Mouse (Mus musculus): ENCODE results near the gene Map3k13. TPM values are rescaled to one million over a fixed set of nuclear protein-coding genes. Genes with fewer than 3 reads are reported as not detected.

Map3k13 gene
- polyA plus RNA-seq, 1 experiment from 2014 or later: 5.8 TPM

DNA sequence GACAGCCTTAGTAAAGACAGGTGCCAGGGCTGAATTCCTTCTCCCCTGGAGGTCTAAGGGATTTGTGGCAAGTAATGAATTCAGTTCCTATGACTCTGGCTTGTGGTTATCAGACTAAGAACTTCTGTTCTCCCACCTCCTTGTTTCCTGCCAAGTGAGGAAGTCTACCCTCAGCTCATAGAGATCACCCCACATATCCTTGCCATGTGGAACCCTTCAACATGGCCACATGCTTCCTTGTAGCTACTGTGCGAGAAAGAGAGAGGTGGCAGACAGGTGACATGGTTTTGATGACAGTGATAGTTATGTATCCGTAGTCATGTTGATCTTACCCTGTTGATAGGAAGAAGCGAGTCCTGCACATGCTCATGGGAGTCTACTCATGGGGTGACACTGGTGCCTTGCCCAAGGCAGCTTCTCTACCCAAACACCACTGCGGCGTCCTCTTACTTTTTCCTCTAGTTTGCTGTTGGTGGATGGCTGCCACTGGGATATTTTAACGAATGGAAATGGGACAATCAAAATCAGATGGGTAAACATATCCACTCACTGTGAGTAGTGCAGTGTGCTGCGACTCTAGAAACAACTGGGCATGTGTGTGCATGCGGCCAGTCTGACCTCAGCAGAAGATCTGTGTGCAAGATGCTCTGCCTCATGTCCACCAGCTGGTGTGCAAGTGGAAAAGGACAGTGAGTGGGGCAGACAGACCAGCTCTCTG is 40.9 kb downstream of the Map3k13 start:
- ATAC-seq (replicated peaks): no peak
- Histone ChIP-seq H3K27me3 (no peaks in the 10 kb centered on the region), H3K27ac (replicated peaks) (no peak overlapping the region), H3K9me3 (no peaks in the 10 kb centered on the region), H3K4me3 (no peak overlapping the region), H3K9ac (replicated peaks) (no peak overlapping the region), H3K4me2 (replicated peaks) (no peak overlapping the region), H3K36me3 (no peaks in the 10 kb centered on the region), H3K4me1 (no peaks in the 10 kb centered on the region)
- WGBS: 85% methylated on average over 8 of the region's 8 CpGs

DNA sequence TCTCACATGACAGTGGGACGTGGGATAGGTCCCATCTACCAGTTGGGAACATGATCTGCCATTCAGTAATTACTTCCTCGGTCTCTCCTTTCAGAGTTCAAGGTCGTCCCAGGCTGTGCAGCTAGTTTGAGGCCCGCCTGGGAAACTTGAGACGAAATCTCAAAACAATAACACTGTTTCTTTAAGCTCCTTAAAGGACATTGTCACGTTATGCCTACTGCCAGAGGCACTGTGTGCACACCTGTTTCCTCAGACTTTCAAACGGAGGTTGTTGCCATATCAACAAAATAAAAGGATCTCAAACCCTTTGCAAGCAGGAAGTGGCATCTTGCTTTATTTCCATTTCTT is 41.4 kb downstream of the Map3k13 start:
- WGBS: 42% methylated on average over 7 of the region's 7 CpGs

DNA sequence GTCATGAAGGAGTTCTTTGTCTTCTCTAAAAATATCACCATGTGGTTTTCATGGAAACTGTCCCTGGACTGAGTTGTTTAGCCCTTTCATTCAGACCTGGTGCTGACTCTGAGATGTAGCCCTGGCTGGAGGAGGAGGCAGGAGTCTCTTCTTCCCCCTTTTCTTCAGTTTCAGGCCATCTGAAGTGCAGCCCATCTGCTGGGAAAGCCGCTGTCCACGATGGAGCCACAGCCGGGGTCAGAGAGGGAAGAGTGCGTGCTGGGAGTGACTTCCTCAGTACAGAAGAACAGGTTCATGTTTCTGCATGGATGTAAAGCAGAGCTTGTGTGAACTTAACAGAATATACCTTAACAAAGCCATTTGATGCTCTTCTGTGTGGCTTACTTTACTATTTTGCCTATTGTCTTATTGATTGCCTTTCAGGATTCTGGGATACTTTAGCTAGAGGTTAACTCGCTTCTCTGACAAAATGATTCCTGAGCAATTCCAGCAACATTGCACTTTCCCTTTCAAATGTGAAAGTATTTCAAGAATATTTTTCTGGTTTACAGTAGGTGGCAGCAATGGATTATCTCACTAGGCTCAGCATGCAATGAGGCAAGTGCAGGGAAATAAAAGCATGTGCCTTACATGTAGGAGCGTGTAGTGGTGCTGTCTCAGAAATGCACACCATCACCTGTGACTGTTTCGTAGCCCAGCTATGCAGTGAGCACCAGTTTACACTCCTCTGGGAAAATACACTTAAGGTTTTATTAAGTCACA is 42.3 kb downstream of the Map3k13 start:
- Histone ChIP-seq H3K4me3 (no peak overlapping the region), H3K4me1 (no peaks in the 10 kb centered on the region), H3K4me2 (replicated peaks) (no peak overlapping the region), H3K27me3 (no peaks in the 10 kb centered on the region), H3K9me3 (no peaks in the 10 kb centered on the region), H3K27ac (replicated peaks) (no peak overlapping the region), H3K9ac (replicated peaks) (no peak overlapping the region; the same call in 1 of the 2 replicates), H3K36me3 (no peaks in the 10 kb centered on the region)
- ATAC-seq (replicated peaks): peak; percentile 88
- 63% methylated on average over 7 of the region's 7 CpGs for WGBS

More for the DNA sequence above, 41.4 kb downstream of the Map3k13 start:
- H3K27ac ChIP-seq (replicated peaks): no peak overlapping the region
- ATAC-seq (replicated peaks): no peak
- H3K4me1 ChIP-seq: no peaks in the 10 kb centered on the region
- no peak overlapping the region for H3K4me2 ChIP-seq (replicated peaks)
- no peaks in the 10 kb centered on the region for H3K9me3 ChIP-seq
- no peak overlapping the region for H3K4me3 ChIP-seq
- no peaks in the 10 kb centered on the region for H3K36me3 ChIP-seq
- H3K9ac ChIP-seq (replicated peaks): no peak overlapping the region
- no peaks in the 10 kb centered on the region for H3K27me3 ChIP-seq

DNA sequence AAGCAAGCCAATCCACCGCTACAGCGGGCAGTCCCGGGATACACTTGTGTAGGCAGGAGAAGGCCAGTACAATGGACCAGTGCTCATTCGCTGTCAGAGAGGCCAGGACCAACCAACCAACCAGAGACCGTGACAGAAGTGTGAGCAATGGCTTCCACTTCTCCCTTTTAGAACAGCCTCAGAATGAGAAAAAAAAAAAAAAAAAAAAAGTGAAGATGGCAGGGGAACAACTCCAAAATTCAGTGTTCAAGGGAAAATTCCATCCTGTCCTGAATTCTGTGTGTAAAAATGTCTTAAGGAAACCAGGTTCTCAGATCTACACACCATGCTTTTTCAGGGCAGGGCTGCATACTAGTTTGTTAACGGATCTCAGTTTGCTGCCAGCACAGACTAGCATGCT is 43.5 kb downstream of the Map3k13 start:
- no peaks in the 10 kb centered on the region for H3K9me3 ChIP-seq
- no peak overlapping the region for H3K27ac ChIP-seq (replicated peaks)
- H3K4me3 ChIP-seq: no peak overlapping the region
- H3K27me3 ChIP-seq: no peaks in the 10 kb centered on the region
- no peaks in the 10 kb centered on the region for H3K4me1 ChIP-seq
- H3K4me2 ChIP-seq (replicated peaks): no peak overlapping the region
- no peaks in the 10 kb centered on the region for H3K36me3 ChIP-seq
- ATAC-seq (replicated peaks): no peak
- H3K9ac ChIP-seq (replicated peaks): no peak overlapping the region
- WGBS: 77% methylated on average over 6 of the region's 6 CpGs

DNA sequence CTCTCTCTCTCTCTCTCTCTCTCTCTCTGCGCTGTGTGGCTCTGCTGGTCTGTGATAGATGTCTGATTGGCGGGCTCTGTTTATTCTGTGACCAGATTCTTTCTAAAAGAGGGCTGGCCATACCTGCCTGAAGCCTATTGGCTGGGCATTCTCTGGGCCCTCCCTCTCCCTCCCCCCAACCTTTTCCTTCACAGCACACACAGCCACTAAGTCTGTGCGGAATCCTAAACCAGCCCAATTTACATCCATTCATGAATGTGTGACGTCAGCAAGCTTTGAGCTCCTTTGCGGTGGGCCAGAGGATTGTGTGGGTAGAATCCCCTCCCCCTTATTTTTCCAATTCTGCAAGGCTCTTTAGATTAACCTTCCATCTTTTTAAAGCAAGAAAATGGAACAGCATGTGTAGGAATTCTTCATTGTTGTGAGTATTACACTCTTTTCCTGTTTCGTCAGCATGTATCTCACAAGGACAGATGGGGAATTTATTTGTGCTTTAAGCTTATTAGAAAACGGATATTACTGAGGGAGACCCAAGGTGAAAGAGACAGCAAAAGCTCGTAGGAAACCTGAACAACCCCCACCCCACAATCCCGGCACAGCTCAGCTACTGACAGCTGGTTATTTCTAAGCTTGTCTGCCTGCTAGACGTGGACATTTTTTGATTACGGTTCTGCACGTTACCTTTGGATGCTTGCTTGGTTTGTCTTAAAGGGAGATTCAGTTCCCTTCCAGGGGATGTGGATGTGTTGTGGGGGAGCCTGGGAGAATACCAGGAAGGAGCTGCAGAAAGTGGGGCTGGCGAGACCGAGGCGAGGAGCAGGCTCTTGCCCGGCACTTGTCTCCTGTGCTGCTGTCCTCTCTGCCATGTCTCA is 51.9 kb downstream of the Map3k13 start:
- no peaks in the 10 kb centered on the region for H3K27me3 ChIP-seq
- H3K4me2 ChIP-seq (replicated peaks): peak overlapping the region; percentile 65
- peak overlapping the region; percentile 86 for H3K27ac ChIP-seq (replicated peaks)
- peak overlapping the region; percentile 65 for H3K9ac ChIP-seq (replicated peaks)
- ATAC-seq (replicated peaks): peak; percentile 100
- H3K4me1 ChIP-seq: peaks cover 15% of the 10 kb centered on the region
- H3K4me3 ChIP-seq: peak overlapping the region; percentile 55
- H3K9me3 ChIP-seq: no peaks in the 10 kb centered on the region
- no peaks in the 10 kb centered on the region for H3K36me3 ChIP-seq
- WGBS: under 1% methylated on average over 16 of the region's 16 CpGs

DNA sequence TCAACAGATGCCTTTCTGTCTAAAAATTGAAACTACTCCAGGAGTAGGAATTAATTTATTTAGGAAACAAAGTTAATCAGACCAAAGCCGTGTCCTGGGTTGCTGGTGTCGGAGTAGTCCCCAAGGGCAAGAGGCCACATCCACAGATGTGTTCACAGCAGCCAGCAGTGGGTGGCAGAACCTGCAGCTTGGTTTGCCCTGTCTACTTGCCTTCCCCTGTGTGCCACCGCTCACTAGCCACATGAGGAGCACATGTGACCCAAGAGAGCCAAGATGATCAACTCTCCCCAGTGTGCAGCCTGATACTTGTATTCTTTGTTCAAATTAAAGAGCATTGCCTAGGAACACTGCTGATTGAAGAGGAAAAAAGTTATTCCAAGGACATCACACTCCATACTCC is 54.3 kb downstream of the Map3k13 start:
- H3K9ac ChIP-seq (replicated peaks): no peak overlapping the region
- WGBS: 80% methylated on average over 3 of the region's 3 CpGs
- H3K4me1 ChIP-seq: peaks cover 27% of the 10 kb centered on the region
- H3K4me2 ChIP-seq (replicated peaks): no peak overlapping the region
- H3K36me3 ChIP-seq: no peaks in the 10 kb centered on the region
- ATAC-seq (replicated peaks): no peak
- no peaks in the 10 kb centered on the region for H3K9me3 ChIP-seq
- no peak overlapping the region for H3K27ac ChIP-seq (replicated peaks)
- no peak overlapping the region for H3K4me3 ChIP-seq
- no peaks in the 10 kb centered on the region for H3K27me3 ChIP-seq

DNA sequence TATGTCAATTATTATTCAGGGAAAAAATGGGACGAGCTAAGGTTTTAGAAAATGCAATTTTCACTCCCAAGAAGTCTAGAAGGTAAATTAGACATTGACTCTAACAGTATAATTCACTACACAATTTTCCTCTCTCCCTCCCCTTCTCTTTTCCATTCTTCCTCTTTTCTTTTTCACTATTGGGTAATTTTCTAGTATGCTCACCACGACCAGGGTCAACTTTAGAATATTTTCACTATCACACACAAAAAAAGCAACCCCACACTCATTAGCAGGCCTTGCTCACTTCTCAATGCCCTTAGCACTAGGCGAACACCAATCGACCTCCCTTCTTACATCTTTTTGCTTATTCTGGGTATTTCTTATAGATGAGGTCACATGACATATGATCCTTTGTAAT is 54.7 kb downstream of the Map3k13 start:
- Histone ChIP-seq H3K4me2 (replicated peaks) (no peak overlapping the region), H3K27ac (replicated peaks) (no peak overlapping the region), H3K36me3 (no peaks in the 10 kb centered on the region), H3K4me3 (no peak overlapping the region), H3K9ac (replicated peaks) (no peak overlapping the region), H3K27me3 (no peaks in the 10 kb centered on the region), H3K4me1 (peaks cover 31% of the 10 kb centered on the region), H3K9me3 (no peaks in the 10 kb centered on the region)
- no peak for ATAC-seq (replicated peaks)
- 87% methylated on average over 4 of the region's 4 CpGs for WGBS

DNA sequence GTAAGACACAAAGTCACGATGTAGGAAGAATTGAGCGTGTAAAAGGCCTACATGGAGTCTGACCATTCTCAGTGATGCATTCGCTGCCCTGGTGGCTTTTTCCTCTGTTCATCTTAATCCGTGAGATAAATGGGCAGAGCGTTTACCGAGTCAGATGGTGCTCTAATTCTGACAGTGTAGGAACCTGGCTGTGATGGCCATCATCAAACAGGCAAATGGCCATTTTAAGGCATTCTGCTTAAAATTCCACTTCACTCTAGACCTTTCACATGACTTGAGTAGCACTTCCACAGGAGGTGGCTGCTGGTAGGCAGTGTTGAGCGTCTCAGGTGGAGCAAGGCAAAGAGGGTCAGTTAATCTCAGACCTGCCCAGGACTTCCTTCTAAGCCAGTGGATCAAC is 58.2 kb downstream of the Map3k13 start:
- Histone ChIP-seq H3K4me3 (no peak overlapping the region), H3K4me1 (peaks cover 52% of the 10 kb centered on the region), H3K36me3 (no peaks in the 10 kb centered on the region), H3K27me3 (no peaks in the 10 kb centered on the region), H3K4me2 (replicated peaks) (no peak overlapping the region), H3K27ac (replicated peaks) (0 out of 2 replicates have a peak overlapping the region, but pooled peaks have one; percentile 84), H3K9ac (replicated peaks) (no peak overlapping the region), H3K9me3 (no peaks in the 10 kb centered on the region)
- ATAC-seq (replicated peaks): no peak
- 87% methylated on average over 7 of the region's 7 CpGs for WGBS

DNA sequence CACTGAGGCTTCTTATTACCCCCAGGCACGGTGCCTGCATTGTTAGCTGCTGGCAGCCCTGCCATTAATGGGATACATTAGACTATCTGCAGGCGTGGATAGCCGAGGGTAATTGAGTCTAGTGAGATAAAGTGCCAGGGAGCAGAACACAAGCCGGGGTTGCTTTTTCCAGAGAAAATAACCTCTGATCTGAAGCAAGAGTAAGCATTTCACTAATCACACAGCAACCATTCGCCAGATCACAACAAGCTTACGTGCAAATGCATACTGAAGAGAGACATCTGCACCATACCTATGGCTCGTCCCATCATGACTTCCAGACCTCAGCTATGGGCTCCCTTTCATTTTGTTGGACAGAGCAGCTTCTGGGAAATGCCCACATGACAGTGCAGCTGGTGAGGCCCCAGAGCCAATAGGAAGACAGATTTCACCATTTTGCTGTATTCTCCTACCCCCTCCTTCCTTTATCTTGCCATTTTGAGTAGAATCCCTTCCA is 59.3 kb downstream of the Map3k13 start:
- H3K4me2 ChIP-seq (replicated peaks): no peak overlapping the region
- no peaks in the 10 kb centered on the region for H3K36me3 ChIP-seq
- no peaks in the 10 kb centered on the region for H3K9me3 ChIP-seq
- no peak overlapping the region for H3K9ac ChIP-seq (replicated peaks)
- peak; percentile 62 for ATAC-seq (replicated peaks)
- H3K27me3 ChIP-seq: no peaks in the 10 kb centered on the region
- H3K4me3 ChIP-seq: no peak overlapping the region
- peak overlapping the region; percentile 84 for H3K27ac ChIP-seq (replicated peaks)
- WGBS: 41% methylated on average over 7 of the region's 7 CpGs
- peaks cover 53% of the 10 kb centered on the region for H3K4me1 ChIP-seq

DNA sequence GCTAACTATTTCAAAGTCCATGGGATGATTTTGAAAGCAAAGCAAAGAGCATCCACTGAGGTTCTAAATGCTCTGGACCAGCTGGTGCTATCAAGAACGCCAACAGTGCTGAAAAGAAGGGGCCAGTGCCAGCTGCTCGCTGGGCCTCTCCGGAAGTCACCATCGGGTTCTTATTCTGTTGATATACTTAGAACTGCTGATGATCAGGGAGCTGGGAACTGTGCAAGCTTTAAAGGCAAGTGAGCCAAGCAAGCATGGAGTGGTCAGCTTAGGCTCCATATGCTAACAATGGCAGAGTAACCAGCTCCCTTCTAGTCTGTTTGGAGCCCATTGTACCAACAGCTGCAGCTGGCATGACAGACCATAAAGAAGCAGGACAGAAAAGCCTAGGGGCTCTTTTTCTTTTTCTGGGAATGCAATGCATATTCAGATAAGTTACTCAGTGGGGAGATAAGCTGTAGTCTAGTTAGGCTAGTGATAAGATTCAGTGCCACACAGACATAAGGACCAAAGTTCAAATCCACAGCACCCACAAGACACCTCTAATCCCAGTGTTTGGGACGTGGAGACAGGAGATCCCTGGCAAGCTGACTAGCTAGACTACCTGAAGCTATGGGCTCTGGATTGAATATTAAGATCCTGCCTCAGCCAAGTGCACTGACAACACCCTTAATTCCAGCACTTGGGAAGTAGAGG is 60.6 kb downstream of the Map3k13 start:
- no peaks in the 10 kb centered on the region for H3K9me3 ChIP-seq
- WGBS: 64% methylated on average over 5 of the region's 5 CpGs
- no peak overlapping the region for H3K4me3 ChIP-seq
- H3K27me3 ChIP-seq: no peaks in the 10 kb centered on the region
- no peak overlapping the region for H3K4me2 ChIP-seq (replicated peaks)
- no peak for ATAC-seq (replicated peaks)
- peak overlapping the region; percentile 84 for H3K27ac ChIP-seq (replicated peaks)
- H3K9ac ChIP-seq (replicated peaks): no peak overlapping the region
- H3K36me3 ChIP-seq: no peaks in the 10 kb centered on the region
- peaks cover 57% of the 10 kb centered on the region for H3K4me1 ChIP-seq

DNA sequence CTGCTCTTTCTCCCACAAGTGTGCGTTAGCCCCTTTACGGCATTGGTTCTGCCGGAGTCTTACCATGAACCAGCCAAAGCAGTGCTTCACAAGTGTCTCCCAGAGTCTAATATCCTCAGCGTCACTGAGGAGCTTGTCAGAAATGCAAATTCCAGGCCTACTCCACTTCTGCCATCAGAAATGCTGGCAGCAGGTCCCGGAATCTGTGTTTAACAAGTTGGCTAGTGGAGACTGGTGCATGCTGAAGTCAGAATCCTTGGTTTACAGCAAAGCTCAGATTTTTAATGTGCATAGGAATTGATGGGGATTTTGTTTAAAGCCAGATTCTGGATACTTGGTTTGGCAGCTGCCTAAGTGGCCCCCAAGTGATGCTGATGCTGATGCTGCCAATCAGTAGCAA is 62.0 kb downstream of the Map3k13 start:
- Histone ChIP-seq H3K9ac (replicated peaks) (no peak overlapping the region), H3K27me3 (no peaks in the 10 kb centered on the region), H3K4me1 (peaks cover 51% of the 10 kb centered on the region), H3K9me3 (no peaks in the 10 kb centered on the region), H3K36me3 (no peaks in the 10 kb centered on the region), H3K4me3 (no peak overlapping the region), H3K27ac (replicated peaks) (peak overlapping the region; percentile 57), H3K4me2 (replicated peaks) (no peak overlapping the region)
- 59% methylated on average over 5 of the region's 5 CpGs for WGBS
- ATAC-seq (replicated peaks): peak; percentile 23; the same call in 1 of the 2 replicates

Data from forebrain, embryonic 15.5 days (tissue).